Mouse (Mus musculus): ENCODE data around the gene Adcy6.

Gene Adcy6

GRCm38 (mm10) chr15:98609331-98610130 is at the start of gene Adcy6:
Gene Adcy6 (minus strand): TSS chr15:98610076.
- DNase-seq (ENCODE audit: low read depth, low spot score): peak; percentile 67

- no peak for DNase-seq (ENCODE audit: low read depth, low spot score)
Observed at GRCm38 (mm10) chr15:98656982-98657751, 47.3 kb upstream of the Adcy6 start.

GRCm38 (mm10) chr15:98652174-98652573 is 42.3 kb upstream of the Adcy6 start:
- DNase-seq (ENCODE audit: low read depth, low spot score): no peak

- no peak for DNase-seq (ENCODE audit: low read depth, low spot score)
Observed at GRCm38 (mm10) chr15:98651431-98651830, 41.6 kb upstream of the Adcy6 start.

- no peak for DNase-seq (ENCODE audit: low read depth, low spot score)
Observed at GRCm38 (mm10) chr15:98648071-98648470, 38.2 kb upstream of the Adcy6 start.

- DNase-seq (ENCODE audit: low read depth, low spot score): no peak
Observed at GRCm38 (mm10) chr15:98647308-98647707, 37.4 kb upstream of the Adcy6 start.

- no peak for DNase-seq (ENCODE audit: low read depth, low spot score)
Observed at GRCm38 (mm10) chr15:98646737-98647136, 36.9 kb upstream of the Adcy6 start.

- DNase-seq (ENCODE audit: low read depth, low spot score): no peak
Observed at GRCm38 (mm10) chr15:98645057-98646026, 35.5 kb upstream of the Adcy6 start.

GRCm38 (mm10) chr15:98644406-98644805 is 34.5 kb upstream of the Adcy6 start:
- DNase-seq (ENCODE audit: low read depth, low spot score): no peak

GRCm38 (mm10) chr15:98640157-98640556 is 30.3 kb upstream of the Adcy6 start:
- DNase-seq (ENCODE audit: low read depth, low spot score): peak; percentile 28

- no peak for DNase-seq (ENCODE audit: low read depth, low spot score)
Observed at GRCm38 (mm10) chr15:98637155-98637554, 27.3 kb upstream of the Adcy6 start.

- DNase-seq (ENCODE audit: low read depth, low spot score): no peak
Observed at GRCm38 (mm10) chr15:98636517-98636916, 26.6 kb upstream of the Adcy6 start.

GRCm38 (mm10) chr15:98635291-98635841 is 25.5 kb upstream of the Adcy6 start:
- no peak for DNase-seq (ENCODE audit: low read depth, low spot score)

- peak; percentile 76 for DNase-seq (ENCODE audit: low read depth, low spot score)
Observed at GRCm38 (mm10) chr15:98634541-98635081, 24.7 kb upstream of the Adcy6 start.

GRCm38 (mm10) chr15:98633822-98634470 is 24.1 kb upstream of the Adcy6 start:
- peak; percentile 56 for DNase-seq (ENCODE audit: low read depth, low spot score)

GRCm38 (mm10) chr15:98632921-98633320 is 23.0 kb upstream of the Adcy6 start:
- no peak for DNase-seq (ENCODE audit: low read depth, low spot score)

- peak; percentile 20 for DNase-seq (ENCODE audit: low read depth, low spot score)
Observed at GRCm38 (mm10) chr15:98632107-98632744, 22.4 kb upstream of the Adcy6 start.

- DNase-seq (ENCODE audit: low read depth, low spot score): peak; percentile 82
Observed at GRCm38 (mm10) chr15:98631493-98631892, 21.6 kb upstream of the Adcy6 start.

- no peak for DNase-seq (ENCODE audit: low read depth, low spot score)
Observed at GRCm38 (mm10) chr15:98630540-98630939, 20.7 kb upstream of the Adcy6 start, which contains the start of gene Cacnb3. Gene Cacnb3 (plus strand): TSS chr15:98630840.

- DNase-seq (ENCODE audit: low read depth, low spot score): no peak
Observed at GRCm38 (mm10) chr15:98629464-98629863, 19.6 kb upstream of the Adcy6 start.
